Mouse (Mus musculus) T-helper 2 cell (primary cell): ENCODE data around the gene Lix1l.

ENCODE experiments used
- in situ Hi-C: fragments of 300-600 bp; cut with MboI, MseI; formaldehyde crosslinking; loops from one replicate; pipeline ENCODE4 v1.15.1; 2025; ENCODE audit warnings: high pct_unique_total_duplicates

Gene Lix1l

GRCm38 (mm10) chr3:96674442-96674841 lies 73.5 kb downstream of the Lix1l start:
- in situ Hi-C loops: no loop called here

- in situ Hi-C loops: no loop called here
These were observed 74.2 kb downstream of the Lix1l start for GRCm38 (mm10) chr3:96675171-96675570.

GRCm38 (mm10) chr3:96675690-96676089 lies 74.7 kb downstream of the Lix1l start:
- in situ Hi-C loops: no loop called here
